Mouse (Mus musculus): Measurements from ENCODE around the gene Snx9.

- TF ChIP-seq GATA1 (IDR thresholded peaks at IDR 0.05; ENCODE audit: borderline replicate concordance, low read length) (no peak), FLI1 (IDR thresholded peaks at IDR 0.05; ENCODE audit: low read length) (no peak)
Observed at GRCm38 (mm10) chr17:5886181-5886810, 45.2 kb downstream of the Snx9 start.
